Mouse (Mus musculus) CD4-positive helper T cell, adult 2 months (primary cell): ENCODE data around the gene Zic5.
A peak's percentile ranks its signal among the peaks of the same experiment; 100 is the strongest.

Experiments
- DNase-seq: peaks from one replicate; pipeline ENCODE4 v3.0.0-alpha.2; 2012; ENCODE audit warnings: low read depth, missing footprints, low spot score

Gene Zic5

DNA sequence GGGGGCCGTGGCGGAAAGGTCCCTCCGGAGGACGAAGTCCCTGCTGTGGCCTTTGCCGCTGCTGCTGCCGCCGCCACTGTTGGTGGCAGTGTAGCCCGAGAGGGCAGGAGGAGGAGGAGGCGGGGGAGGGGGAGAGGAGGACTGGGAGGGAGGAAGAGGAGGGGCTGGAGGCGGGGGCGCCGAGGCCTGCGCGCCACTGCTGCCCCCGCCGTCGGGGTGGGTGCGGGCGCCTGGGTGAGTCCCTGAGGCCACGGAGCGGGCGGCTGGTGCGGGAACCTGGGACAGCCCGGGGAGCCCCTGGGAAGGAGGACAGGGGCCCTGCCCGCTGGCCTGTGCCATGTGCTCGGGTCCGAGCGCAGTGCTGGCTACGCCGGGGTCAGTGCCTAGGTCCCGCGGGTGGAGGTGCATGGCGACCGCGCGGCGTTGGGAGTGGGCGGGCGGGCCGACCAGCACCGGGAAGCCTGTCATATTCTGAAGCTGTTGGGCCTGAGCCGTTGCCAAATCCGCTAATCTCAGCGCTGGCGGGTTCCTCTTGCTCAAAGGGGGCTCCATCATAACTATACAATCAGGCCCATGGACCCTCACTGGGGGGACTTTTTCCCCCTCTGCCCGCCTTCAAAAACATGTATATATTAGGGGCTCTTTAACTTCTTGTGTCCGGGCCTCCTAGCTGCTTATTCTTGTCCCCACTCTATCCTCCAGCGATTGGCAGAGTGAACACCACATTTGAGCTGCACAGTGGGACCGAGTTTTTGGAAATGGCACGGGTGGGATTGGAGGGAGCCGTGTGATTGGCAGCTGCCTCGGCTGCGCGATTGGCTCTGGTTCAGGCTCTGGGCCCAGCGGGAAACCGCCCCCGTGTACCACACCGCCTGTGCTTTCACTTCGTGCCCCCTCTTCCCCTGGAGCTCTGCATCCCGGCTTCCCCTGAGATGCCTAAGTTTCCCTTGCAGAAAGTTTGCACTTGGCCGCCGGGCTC is at the start of gene Zic5:
Zic5 (minus strand) TSS at position 915 of the 979 bp plus-strand sequence.
- peak; percentile 28 for DNase-seq

DNA sequence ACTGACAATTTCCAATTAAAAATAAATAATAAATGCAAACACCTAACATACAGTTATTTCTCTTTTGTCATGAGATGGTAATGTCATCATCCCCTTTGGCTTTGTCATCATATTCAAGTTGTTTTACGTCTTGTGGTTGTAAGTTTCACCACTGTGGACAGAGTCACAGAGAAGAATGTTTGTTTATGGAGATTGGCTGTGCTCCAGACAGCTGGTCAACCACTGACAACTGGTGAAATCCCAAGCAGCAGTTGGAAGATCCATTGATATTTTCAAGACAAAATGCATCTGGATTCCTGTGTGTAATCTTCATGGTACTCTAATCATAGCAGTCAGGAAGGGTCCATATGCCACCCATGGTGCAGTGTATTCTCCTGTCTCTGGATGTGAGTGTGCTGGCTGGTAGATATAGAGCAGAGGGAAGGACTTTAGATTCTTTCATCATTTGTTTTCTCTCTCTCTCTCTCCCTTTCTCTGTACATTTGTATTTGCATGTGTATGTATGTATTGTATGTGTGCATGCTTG is 48.1 kb upstream of the Zic5 start:
- no peak for DNase-seq

DNA sequence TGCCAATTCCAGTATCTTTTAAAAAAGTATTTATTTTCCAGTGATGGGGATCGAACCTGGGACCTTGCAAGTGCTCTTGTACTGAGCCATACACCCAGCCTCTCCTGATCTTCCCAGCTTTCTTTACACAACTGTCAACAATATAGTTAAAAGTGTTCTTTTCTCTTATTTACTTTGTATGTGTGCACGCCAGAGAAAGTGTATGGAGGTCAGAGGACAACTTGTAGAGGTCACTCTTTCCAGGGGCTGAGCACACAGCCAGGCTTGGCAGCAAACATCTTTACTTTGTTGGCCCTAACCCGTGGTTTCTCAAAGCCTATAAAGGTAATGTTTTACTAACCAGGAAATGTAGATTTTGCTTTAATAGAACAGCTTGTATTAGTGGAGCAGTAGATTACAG is 46.0 kb upstream of the Zic5 start:
- no peak for DNase-seq

DNA sequence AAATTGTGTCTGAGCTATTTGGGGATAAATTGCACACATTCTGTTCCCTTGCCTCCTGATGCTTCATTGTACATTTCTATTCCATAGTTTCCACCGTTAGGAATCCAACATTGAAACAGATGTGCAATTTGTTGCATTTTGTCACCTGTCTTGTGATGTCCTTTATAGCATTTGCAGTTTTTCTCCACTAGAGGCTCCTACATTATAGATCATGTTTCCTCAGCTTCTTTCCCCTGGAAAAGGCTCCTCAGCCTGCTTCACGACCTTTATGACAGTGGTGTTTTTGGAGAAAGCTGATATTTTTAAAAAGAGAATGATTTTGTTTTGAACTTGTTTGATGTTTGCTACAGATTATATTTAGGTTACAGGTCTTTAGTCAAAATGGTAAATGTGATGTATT is 43.6 kb upstream of the Zic5 start:
- no peak for DNase-seq

DNA sequence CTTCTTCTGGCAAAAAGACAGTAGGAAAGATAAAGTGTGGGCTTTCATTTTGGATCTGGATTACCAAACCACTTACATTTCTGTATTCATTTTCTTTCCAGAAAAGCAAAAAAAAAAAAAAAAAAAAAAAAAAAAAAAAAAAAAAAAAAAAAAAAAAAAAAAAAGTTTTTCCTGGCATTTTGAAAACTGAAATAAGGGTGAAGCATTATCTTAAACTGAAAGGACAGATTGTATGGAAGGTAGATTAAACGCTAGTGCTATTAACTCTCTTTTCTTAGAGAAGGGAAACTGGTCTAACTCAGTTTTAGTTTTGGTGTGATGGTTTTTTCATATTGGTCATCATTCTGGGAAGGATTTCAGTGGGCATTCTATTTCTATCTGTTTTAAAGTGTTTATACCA is 26.5 kb upstream of the Zic5 start:
- DNase-seq = no peak

DNA sequence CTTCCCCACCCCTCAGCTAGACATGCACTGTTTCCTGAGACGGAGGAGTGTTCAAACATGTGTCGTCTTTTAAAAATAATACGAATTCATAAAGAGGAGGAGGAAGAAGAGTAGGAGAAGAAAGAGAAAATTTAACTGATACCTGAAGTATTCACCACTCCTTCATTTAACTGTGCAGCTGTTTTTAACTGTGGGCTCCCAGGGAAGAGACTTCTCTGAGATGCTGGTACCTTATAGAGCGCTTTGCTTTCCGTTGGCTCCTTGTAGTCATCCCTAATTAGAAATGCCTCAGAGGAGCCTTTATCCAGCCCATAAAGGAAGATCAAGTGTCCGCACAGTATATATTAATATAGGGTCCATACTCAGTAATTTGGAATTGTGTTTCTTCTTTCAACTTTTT is 26.0 kb upstream of the Zic5 start:
- DNase-seq = no peak

DNA sequence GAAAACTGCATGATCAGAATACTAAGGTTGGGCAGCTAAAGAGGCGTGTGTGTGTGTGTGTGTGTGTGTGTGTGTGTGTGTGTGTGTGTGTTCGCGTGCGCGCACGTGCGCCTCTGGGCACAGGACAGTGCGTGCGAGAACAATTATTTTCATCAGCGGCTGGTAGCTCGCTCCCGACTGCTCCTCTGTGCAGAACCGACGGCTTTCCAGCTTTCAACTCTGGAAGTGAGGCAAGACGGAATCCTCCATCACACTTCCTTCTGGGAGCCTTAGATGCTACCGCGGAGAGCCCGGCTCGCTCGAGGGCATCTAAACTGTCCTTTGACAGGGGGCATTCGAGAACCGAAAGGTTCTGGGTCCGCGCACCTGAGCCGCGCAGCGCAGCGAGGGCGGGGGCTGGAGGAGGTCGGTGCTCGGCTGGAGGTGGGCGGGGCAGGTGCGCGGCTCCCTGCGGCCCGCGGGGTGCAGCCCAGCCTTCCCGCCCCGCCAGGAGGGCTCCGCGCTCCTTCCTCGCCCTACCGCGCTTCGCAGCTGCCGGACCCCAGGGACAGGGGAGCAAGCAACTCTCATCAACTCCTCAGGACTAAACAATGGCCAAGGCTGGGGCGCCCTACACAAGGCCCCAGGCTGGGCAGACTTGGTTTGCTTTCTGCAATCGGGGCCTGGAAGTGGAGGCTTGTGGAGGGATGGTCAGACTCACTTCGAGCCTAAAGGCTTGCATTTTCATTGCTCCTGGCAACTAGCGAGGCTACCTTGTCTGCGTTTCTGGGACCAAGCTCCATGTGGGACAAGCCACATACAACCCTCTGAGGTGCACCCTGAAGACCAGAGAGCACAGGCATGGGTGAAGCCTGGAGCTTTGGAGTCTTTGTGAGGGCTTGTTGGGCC is 25.2 kb upstream of the Zic5 start, which contains the start of gene Gm10837:
Gm10837 (plus strand) TSS at position 146 of the 888 bp plus-strand sequence.
- DNase-seq = no peak

DNA sequence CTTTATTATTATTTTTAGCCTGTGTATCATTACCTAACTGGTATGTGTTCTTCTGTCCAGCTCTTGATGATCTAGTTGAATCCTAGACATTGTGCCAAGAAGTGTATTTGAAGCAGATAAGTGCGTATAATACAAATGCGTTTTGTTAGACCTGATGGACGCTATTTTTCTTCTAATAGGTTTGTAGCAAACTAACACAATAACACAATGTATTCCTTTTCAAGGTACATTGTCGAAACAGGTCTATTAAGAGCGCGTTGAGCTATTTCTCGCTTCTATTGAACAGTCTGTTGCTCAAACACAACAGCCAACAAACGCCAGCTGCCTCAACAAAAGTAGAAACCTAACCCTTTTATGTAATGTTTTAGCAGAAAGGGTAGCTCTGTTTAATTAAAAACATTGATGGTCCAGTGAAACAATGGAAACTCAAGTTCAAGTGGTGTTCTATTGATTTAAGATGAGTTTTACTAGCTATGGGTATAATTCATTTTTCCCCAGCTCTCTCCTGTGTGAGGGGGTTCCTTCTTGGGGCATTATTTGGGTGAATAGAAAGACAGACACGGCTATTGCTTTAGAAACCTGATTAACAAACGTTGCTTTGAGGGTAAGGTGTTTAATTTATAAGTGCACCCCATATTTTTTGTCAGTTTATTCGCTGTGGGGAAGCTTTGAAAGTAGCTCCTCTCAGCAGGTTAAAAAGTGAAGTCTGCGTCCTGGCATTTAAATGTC is 24.4 kb upstream of the Zic5 start:
- DNase-seq = no peak

DNA sequence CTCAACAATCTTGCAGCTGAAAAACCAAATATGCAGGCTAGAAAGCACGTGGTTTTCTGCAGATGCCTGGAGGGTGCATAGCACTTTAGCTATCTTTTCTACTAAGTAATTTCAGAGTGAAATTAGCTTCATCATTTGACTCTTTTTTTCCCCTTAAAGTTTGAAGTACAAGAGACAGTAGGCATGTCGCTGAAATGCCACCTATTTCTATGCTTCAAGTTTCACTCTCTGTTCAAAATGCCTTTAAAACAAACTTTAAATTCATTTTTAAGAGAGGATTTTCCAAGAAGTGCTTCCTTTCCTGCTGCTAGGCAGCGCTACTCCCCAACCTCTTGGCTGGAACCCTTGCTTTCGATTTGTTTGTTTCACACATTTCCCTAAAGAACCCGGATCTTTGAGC is 23.6 kb upstream of the Zic5 start:
- DNase-seq = no peak

DNA sequence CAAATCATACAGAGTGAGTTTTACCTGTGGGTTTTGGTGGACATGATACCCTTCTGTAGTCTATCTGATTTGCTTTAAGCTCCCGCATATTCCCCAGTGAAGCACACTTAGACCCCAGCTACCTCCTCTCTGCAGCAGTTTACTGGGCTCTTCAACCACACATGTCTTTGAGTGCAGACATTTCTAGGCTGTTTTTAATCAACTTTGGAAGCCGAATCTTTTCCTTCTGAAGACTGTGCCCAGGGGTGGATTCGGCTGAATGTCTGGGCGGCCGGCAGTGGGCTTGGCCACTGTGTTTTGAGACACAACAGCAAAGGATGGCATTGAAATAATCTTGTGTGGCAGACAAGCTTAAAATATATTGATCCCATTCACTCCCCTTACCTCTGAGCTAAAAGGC is 21.9 kb upstream of the Zic5 start:
- no peak for DNase-seq

DNA sequence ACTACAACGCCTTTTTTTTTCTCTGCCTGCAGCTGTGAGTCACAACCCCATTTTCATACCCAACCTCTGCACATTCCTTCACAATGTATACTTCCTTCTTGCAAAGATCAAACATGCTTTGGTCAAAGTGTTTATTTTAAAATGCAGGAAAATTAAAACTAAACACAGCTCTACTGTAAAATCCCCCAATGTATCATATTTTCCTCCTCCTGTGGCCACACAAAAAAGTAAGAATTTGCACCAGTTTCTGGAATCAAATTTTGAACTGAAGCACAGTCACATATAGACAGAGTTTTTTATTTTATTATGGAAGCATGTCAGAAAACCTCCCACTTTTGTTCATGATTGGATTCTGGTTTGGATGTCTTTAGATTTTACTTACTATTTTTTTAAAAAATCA is 21.1 kb upstream of the Zic5 start:
- DNase-seq = no peak

DNA sequence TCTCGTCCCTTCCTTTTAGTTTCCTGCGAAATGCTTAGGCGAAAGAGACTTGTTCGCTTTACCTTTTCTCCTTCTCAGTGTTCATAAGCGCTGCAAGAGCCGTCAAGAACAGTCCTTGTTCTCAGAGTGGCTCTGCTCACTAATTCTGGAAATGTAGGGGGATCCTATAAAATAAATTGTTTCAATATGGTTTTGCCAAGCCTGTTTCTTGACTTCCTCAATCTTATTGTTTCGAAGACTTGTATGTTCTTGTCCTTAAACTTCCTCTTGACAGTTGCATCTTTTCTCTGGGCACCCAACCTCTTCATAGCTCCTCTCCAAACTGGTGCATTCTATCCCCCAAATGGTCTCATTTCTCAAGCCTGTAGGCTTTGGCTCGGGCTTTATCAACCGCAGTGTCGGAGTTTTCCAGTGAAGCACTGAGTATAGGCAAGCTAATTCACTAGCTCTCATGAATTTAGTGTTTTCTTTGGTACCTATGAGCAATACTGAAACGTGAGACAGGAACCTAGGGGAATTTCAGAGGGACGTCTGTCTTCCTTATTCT is 20.2 kb upstream of the Zic5 start:
- DNase-seq = no peak

DNA sequence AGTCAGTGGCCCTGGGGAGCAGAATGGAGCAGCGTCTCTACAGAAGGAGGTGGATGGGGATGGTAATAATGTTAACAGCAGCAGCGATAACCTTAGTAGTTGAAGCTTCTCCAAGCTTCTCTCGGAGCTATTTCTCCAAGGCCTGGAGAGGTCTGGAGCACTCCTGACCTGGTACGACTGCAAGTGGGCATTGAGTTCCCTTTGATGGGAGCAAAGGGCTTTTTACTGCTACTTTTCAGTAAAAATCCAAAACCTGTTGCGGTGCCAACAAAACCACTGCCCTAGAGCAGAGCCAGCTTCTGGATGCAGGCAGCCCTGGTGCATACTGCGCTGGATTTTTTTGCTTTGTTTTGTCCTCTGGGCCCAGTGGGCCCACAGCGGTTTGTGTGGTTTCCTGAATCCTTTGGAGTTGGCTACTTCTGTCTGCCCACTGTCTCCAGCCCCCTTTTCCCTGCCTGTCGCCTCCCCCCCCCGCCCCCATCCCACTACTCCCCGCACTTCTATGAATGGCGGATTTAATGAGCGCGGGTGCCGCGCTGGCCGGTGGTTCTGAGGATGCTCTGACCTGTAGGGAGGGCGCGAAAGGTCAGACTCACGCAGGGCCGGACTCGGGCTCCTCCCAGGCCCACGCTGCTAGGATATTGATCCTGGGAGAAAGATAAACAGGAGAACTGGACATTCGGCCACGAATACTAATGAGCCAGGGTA is 19.5 kb upstream of the Zic5 start:
- DNase-seq = no peak

DNA sequence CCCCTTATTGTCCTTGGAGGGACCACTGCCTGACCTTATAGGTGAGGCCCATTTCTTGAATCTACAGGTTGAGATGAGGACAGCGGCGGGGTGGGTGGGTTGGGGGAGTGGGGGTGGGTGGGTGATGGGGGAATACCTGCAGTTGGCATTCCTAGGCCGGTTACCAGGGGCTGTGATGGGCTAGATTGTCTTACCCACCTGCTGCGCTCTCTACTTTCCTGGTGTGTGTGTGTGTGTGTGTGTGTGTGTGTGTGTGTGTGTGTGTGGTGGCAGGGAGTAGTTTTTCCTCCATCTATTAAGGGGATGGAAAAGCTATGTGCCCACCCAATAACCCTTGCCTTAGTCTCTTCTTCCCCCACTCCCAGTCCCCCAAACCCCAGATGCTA is 19.0 kb upstream of the Zic5 start:
- DNase-seq = no peak

DNA sequence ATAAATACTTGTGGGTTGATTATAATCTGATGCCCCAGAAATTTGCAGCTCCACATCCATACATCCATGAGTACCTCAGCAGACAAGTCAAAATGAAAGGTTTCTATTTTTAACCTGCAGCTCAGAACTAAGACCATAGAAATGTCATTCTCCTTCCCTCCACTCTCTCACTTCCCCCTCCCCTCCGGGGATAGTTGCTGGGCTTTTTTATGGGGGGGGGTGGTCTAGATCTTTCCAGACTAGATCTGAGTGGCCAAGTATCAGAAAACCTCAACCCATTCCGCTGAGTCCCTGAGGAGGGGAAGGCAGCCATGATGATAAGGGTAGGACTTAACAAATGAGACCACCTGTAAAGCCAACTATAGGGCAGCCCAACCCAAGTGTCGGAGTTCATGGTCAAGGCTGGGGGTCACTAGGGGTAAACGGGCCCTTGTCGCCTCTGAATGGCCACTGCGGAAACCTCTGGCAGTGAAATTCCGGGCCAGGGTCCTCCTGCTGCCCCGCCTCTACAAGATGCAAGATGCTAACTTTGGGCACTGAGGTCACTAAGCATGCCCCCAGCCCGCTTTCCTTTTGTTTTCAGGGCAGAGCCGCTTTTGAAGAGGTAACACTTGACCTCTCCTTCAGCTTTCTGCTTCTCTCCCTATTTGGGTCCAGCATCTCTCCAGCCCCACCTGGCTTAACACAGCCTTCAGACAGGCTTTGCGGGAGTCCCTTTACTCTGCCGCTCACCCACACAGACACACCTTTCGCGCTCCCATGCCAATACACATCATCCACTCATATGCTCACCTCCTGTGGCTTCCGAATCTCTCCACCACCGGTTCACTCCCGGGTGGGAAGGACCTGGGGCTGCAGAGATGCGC is 18.3 kb upstream of the Zic5 start:
- no peak for DNase-seq

DNA sequence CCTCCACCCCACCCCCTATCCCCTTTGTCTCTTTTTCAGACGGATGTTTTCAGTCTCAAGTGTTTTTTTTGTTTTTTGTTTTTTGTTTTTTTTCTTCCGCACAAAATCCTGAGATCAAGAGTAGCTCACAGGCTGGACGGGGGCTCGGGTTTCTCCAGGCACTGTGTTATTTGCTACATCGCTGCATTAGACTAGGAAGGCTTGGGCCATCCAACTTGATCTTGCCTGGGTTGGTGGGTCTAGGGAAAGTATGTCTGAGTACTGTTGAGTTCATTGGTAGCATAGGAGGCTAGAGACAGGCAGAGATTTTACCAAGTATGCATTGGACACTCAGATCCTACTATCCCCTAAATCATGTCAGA is 17.5 kb upstream of the Zic5 start:
- no peak for DNase-seq

DNA sequence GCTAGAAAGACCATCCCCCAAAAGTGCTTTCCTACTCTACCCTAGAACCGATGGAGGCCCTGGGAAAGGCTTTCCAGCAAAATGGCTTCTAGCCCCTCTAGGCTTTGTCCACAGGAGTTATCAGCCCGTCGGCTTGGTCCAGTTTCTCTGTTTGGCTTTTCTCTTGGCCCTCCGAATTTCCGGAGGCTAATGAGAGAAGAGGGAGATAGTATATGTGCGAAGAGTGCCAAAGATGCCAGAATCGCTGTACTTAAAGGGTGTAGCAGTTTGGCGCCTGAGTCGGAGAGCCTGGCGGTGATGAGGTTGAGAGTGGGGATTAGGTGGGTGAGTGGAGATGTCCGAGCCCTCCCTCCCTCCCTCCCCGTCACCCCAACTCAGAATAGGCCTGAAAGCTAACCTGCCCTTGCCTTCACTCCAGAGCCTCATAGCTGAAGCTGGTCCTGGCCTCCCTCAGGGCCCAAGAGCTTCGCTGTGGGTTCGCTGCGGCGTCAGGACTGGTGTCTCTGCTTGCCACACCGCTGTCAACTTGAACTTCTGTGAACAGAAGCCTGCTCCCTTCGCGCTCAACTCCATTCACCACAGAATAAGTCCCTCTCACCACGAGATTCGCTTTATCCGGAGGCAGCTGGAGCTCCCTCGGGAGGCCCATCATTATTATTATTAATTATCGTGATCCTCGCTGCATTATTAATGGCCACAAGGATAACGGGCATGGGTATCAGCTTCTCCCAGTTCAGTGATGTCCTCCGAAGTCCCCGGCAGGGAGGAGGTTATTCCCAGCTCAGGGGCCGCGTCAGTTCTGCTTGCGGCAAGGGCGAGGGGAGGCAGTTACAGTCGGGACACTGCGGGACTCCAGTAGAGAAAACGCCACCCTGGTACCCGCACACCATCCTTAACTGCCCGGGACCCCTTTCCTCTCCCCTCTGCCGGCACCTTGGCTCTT is 16.9 kb upstream of the Zic5 start:
- no peak for DNase-seq

DNA sequence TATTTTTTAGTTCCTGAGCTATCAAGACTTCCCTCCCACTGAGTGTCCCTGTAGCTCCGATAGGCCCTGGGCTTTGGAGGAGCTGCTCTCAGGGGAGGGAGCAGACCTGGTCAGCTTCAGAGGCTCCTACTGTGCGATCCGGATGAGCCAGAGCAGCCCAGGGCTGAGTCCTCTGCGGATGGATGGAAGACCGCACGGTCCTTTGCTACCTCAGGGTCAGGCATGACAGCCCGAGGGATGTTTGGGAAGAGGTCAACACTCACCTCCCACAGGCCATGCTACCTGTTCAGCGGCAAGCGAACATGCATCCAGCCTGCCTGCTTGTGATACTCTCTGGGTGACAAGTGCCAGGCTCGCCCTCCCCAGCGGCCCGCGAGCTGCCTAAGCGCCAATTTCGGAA is 15.7 kb upstream of the Zic5 start:
- DNase-seq = no peak

DNA sequence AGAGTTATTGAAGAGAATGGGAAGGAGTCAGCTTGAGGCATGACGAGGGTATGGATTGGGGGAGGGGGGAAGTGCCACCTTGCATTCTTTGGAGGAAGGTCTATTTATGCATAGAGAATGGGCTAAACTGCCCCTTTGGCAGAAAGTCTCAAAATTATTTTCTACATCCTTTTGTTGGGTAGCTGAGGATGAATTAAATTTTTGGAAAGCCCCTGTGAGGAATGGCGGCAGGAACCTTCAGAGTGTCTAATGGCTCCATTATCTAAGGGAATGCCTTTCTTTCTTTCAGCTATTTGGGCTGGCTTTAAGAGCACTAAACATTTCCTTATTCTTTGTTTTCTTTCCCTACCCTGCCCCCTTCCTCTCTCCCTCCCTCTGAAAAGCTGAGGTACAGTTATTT is 14.9 kb upstream of the Zic5 start:
- no peak for DNase-seq
